Mouse (Mus musculus): ENCODE data around the gene Ms4a4c. TPM values are rescaled to one million over a fixed set of nuclear protein-coding genes. Genes with fewer than 3 reads are reported as not detected.

Gene Ms4a4c
- total and polyA plus RNA-seq, 3 experiments: not detected

DNA sequence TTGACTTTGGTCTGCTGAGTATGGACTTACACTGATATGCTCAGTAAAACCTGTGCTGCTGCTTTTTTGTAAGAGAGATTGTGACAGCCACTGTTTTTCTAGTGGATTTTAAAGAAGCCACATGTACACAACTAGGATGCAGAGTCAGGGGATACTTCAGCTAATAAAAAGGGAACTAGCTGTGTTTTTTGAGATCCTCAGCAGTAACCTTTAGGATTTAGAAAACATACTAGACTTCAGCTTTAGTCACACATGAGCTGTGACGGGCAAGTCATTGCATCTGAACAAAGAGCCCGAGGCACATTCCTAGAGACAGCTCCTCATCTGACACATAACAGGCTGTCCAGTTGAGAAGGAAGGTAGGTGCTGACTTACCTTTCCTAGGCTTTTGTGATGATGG, 29.3 kb upstream of the Ms4a4c start, which contains the start of gene Ms4a4a:
Gene Ms4a4a, plus strand, starts transcription at position 251 of the 400 bp plus-strand sequence.
- ATAC-seq (ENCODE audit: extremely low read depth, insufficient number of reproducible peaks, low FRiP score, poor library complexity, severe bottlenecking): no peak
- no peaks in the 10 kb centered on the region for H3K4me1 ChIP-seq (ENCODE audit: insufficient read depth, low read depth, low read length)
- no peak for DNase-seq (ENCODE audit: low spot score)
- no peaks in the 10 kb centered on the region for H3K9me3 ChIP-seq (replicated peaks)
- TF ChIP-seq GATA2 (IDR thresholded peaks at IDR 0.05; ENCODE audit: borderline replicate concordance, low read depth, low read length) (no peak), CTCF (IDR thresholded peaks at IDR 0.05; ENCODE audit: low read depth, low read length) (no peak), GATA1 (IDR thresholded peaks at IDR 0.05; ENCODE audit: borderline replicate concordance, low read length) (no peak), POLR2AphosphoS5 (IDR thresholded peaks at IDR 0.05; ENCODE audit: insufficient replicate concordance, low read depth, low read length) (no peak), TAL1 (conservative IDR thresholded peaks at IDR 0.05; ENCODE audit: low read depth, low read length) (no peak)
- no peak within 1 kb of the TSS for H3K4me3 ChIP-seq (ENCODE audit: low read depth, low read length)
- no peaks in the 10 kb centered on the region for H3K27me3 ChIP-seq (ENCODE audit: insufficient read depth, low read length)
- H3K36me3 ChIP-seq (replicated peaks): no peaks in the 10 kb centered on the region

DNA sequence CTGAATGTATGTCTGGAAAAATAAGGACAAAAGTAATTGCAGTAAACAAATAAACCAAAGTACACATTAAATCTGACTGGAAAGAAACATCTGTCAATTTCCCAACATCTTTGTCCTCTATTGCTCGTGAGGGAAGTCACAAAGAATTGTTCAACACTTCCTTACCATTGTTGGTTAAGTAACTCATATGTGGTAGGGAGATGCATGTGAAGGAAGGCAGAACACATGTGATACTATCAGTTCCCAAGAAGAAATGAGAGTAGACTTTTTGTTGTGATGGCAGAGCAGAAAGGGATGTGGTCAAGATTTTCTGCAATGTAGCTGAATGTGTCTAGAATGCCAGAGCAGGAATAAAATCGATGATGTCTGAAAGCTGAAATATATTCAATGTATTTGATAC, 28.2 kb upstream of the Ms4a4c start:
- Histone ChIP-seq H3K4me3 (ENCODE audit: low read depth, low read length) (no peak overlapping the region), H3K27me3 (ENCODE audit: insufficient read depth, low read length) (no peaks in the 10 kb centered on the region), H3K36me3 (replicated peaks) (no peaks in the 10 kb centered on the region), H3K4me1 (ENCODE audit: insufficient read depth, low read depth, low read length) (no peaks in the 10 kb centered on the region), H3K9me3 (replicated peaks) (no peaks in the 10 kb centered on the region)
- TF ChIP-seq GATA2 (IDR thresholded peaks at IDR 0.05; ENCODE audit: borderline replicate concordance, low read depth, low read length) (no peak), GATA1 (IDR thresholded peaks at IDR 0.05; ENCODE audit: borderline replicate concordance, low read length) (no peak), TAL1 (conservative IDR thresholded peaks at IDR 0.05; ENCODE audit: low read depth, low read length) (no peak), CTCF (IDR thresholded peaks at IDR 0.05; ENCODE audit: low read depth, low read length) (no peak), POLR2AphosphoS5 (IDR thresholded peaks at IDR 0.05; ENCODE audit: insufficient replicate concordance, low read depth, low read length) (no peak)
- DNase-seq (ENCODE audit: low spot score): no peak
- no peak for ATAC-seq (ENCODE audit: extremely low read depth, insufficient number of reproducible peaks, low FRiP score, poor library complexity, severe bottlenecking)

DNA sequence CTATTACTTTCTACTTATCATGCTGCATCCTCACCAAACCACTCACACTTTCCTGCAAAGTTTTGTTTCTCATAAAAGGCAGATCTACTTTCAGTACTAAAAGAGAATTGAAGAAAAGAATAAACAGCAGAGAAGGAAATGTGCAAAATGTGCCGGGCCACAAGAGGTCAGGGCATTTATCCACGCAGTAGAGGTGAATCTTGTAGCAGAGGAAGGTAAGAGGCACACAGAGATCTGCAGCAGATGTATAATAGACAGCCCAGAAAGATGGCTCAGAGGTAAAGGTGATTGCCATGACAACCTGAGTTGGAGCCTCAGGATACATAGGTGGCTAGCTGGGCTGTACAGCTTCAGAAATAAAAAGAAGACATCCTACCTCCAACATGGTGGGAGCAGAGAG, 17.5 kb upstream of the Ms4a4c start:
- Histone ChIP-seq H3K36me3 (replicated peaks) (no peaks in the 10 kb centered on the region), H3K4me3 (ENCODE audit: low read depth, low read length) (no peak overlapping the region), H3K9me3 (replicated peaks) (no peaks in the 10 kb centered on the region), H3K27me3 (ENCODE audit: insufficient read depth, low read length) (no peaks in the 10 kb centered on the region), H3K4me1 (ENCODE audit: insufficient read depth, low read depth, low read length) (no peaks in the 10 kb centered on the region)
- ATAC-seq (ENCODE audit: extremely low read depth, insufficient number of reproducible peaks, low FRiP score, poor library complexity, severe bottlenecking): no peak
- DNase-seq (ENCODE audit: low spot score): no peak
- TF ChIP-seq CTCF (IDR thresholded peaks at IDR 0.05; ENCODE audit: low read depth, low read length) (no peak), GATA2 (IDR thresholded peaks at IDR 0.05; ENCODE audit: borderline replicate concordance, low read depth, low read length) (no peak), TAL1 (conservative IDR thresholded peaks at IDR 0.05; ENCODE audit: low read depth, low read length) (no peak), GATA1 (IDR thresholded peaks at IDR 0.05; ENCODE audit: borderline replicate concordance, low read length) (no peak), POLR2AphosphoS5 (IDR thresholded peaks at IDR 0.05; ENCODE audit: insufficient replicate concordance, low read depth, low read length) (no peak)

DNA sequence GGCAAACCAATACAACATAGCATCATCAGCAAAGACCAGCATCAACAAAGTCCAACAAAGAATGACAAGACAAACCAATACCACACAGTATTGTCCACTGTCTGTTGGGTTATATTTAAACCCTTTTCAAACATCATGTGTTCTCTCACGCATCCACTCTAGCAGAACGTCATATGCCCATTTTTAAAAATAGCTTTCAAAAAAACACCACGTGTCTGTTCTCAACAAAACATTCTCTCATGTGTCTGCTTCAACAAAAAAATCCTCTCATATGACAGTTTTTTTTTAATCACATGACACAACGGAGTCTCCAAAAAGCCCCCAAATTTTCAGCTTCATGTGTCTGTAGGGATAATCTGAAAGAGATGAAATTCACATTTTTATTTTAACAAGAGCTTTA, 16.9 kb upstream of the Ms4a4c start:
- Histone ChIP-seq H3K27me3 (ENCODE audit: insufficient read depth, low read length) (no peaks in the 10 kb centered on the region), H3K9me3 (replicated peaks) (no peaks in the 10 kb centered on the region), H3K4me1 (ENCODE audit: insufficient read depth, low read depth, low read length) (no peaks in the 10 kb centered on the region), H3K4me3 (ENCODE audit: low read depth, low read length) (no peak overlapping the region), H3K36me3 (replicated peaks) (no peaks in the 10 kb centered on the region)
- DNase-seq (ENCODE audit: low spot score) (no peak), ATAC-seq (ENCODE audit: extremely low read depth, insufficient number of reproducible peaks, low FRiP score, poor library complexity, severe bottlenecking) (no peak)
- TF ChIP-seq GATA1 (IDR thresholded peaks at IDR 0.05; ENCODE audit: borderline replicate concordance, low read length) (no peak), POLR2AphosphoS5 (IDR thresholded peaks at IDR 0.05; ENCODE audit: insufficient replicate concordance, low read depth, low read length) (no peak), CTCF (IDR thresholded peaks at IDR 0.05; ENCODE audit: low read depth, low read length) (no peak), GATA2 (IDR thresholded peaks at IDR 0.05; ENCODE audit: borderline replicate concordance, low read depth, low read length) (no peak), TAL1 (conservative IDR thresholded peaks at IDR 0.05; ENCODE audit: low read depth, low read length) (no peak)

DNA sequence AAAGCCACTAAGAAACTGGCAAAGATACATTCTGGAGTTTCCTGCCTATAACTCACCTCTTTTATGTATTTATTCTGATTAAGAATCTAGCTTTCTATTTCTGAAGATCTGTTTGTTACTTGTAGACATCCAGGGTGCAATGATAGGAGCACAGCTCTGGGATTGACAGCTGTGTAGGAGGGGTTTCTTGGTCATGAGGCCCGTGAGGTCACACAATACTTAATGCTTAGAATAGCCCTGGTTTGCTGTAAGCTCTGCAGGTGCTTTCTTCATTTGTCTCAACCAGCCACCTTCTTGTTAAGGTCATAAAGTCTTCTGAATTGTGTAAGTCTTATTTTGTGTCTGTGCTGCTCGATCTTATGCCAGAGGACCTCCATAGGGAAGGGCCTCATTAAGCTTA, 15.6 kb upstream of the Ms4a4c start:
- Histone ChIP-seq H3K9me3 (replicated peaks) (no peaks in the 10 kb centered on the region), H3K27me3 (ENCODE audit: insufficient read depth, low read length) (no peaks in the 10 kb centered on the region), H3K4me3 (ENCODE audit: low read depth, low read length) (no peak overlapping the region), H3K4me1 (ENCODE audit: insufficient read depth, low read depth, low read length) (no peaks in the 10 kb centered on the region), H3K36me3 (replicated peaks) (no peaks in the 10 kb centered on the region)
- ATAC-seq (ENCODE audit: extremely low read depth, insufficient number of reproducible peaks, low FRiP score, poor library complexity, severe bottlenecking) (no peak), DNase-seq (ENCODE audit: low spot score) (no peak)
- TF ChIP-seq TAL1 (conservative IDR thresholded peaks at IDR 0.05; ENCODE audit: low read depth, low read length): no peak
- no peak for TF ChIP-seq GATA1 (IDR thresholded peaks at IDR 0.05; ENCODE audit: borderline replicate concordance, low read length)
- no peak for TF ChIP-seq POLR2AphosphoS5 (IDR thresholded peaks at IDR 0.05; ENCODE audit: insufficient replicate concordance, low read depth, low read length)
- TF ChIP-seq GATA2 (IDR thresholded peaks at IDR 0.05; ENCODE audit: borderline replicate concordance, low read depth, low read length): no peak
- TF ChIP-seq CTCF (IDR thresholded peaks at IDR 0.05; ENCODE audit: low read depth, low read length): no peak

DNA sequence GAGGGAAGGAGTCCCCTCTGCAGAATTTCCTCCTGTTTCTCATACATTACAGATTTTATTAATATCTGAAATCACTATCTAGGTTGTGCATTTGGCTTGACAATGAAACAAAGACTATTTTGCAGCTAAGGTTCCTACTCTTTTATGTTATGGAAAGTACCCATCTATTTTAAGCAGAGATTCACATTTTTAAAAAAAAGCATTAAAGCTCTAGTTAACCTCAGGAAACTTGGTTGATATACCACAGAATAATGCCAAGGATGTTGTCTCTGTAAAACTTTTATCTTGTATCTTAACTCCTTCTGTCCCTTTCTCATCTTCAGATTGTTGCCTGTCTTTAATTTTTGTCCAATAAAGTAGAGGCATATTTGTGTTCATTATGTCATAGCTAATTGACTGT, 8.8 kb upstream of the Ms4a4c start:
- H3K27me3 ChIP-seq (ENCODE audit: insufficient read depth, low read length): no peaks in the 10 kb centered on the region
- H3K9me3 ChIP-seq (replicated peaks): no peaks in the 10 kb centered on the region
- H3K36me3 ChIP-seq (replicated peaks): no peaks in the 10 kb centered on the region
- no peak for TF ChIP-seq CTCF (IDR thresholded peaks at IDR 0.05; ENCODE audit: low read depth, low read length)
- TF ChIP-seq TAL1 (conservative IDR thresholded peaks at IDR 0.05; ENCODE audit: low read depth, low read length): no peak
- TF ChIP-seq GATA1 (IDR thresholded peaks at IDR 0.05; ENCODE audit: borderline replicate concordance, low read length): no peak
- TF ChIP-seq POLR2AphosphoS5 (IDR thresholded peaks at IDR 0.05; ENCODE audit: insufficient replicate concordance, low read depth, low read length): no peak
- TF ChIP-seq GATA2 (IDR thresholded peaks at IDR 0.05; ENCODE audit: borderline replicate concordance, low read depth, low read length): no peak
- ATAC-seq (ENCODE audit: extremely low read depth, insufficient number of reproducible peaks, low FRiP score, poor library complexity, severe bottlenecking) (no peak), DNase-seq (ENCODE audit: low spot score) (no peak)
- no peaks in the 10 kb centered on the region for H3K4me1 ChIP-seq (ENCODE audit: insufficient read depth, low read depth, low read length)
- no peak overlapping the region for H3K4me3 ChIP-seq (ENCODE audit: low read depth, low read length)
